Mouse (Mus musculus) activated CD4-positive, CD25-positive, alpha-beta regulatory T cell, adult 9 weeks (primary cell): Measurements from ENCODE around the gene Cyp4a30b. TPM values are rescaled to one million over a fixed set of nuclear protein-coding genes. Genes with fewer than 3 reads are reported as not detected.

ENCODE experiments used
- polyA plus RNA-seq: library from polyadenylated mRNA; unstranded; fragments of 100-300 nt; shearing (Covaris generic); gene quantifications from one replicate; pipeline ENCODE4 v1.2.1, GENCODE M21; 2017

Gene Cyp4a30b
- polyA plus RNA-seq, result not detected

GRCm38 (mm10) chr4:115452304-115452703 lies at the start of gene Cyp4a30b:
Gene Cyp4a30b (plus strand): TSS chr4:115452604.

GRCm38 (mm10) chr4:115411324-115411723 lies 41.1 kb upstream of the Cyp4a30b start, which contains the start of gene Cyp4a12b:
Gene Cyp4a12b (plus strand): TSS chr4:115411624.

GRCm38 (mm10) chr4:115496001-115496400 lies 43.6 kb downstream of the Cyp4a30b start, which contains the start of gene Cyp4a14:
Gene Cyp4a14 (minus strand): TSS chr4:115496142.

GRCm38 (mm10) chr4:115518000-115518399 lies 65.6 kb downstream of the Cyp4a30b start, which contains the start of gene Cyp4a10:
Gene Cyp4a10 (plus strand): TSS chr4:115518264.

Other genes starting within 250 kb of the Cyp4a30b start
- gene Cyp4a29, start 210.5 kb upstream of the Cyp4a30b start, polyA plus RNA-seq, result not detected
- not detected for gene Cyp4a12a, start 153.6 kb upstream of the Cyp4a30b start, polyA plus RNA-seq
- gene Cyp4a12b, start 41.0 kb upstream of the Cyp4a30b start, polyA plus RNA-seq, result not detected
- gene Cyp4a14, start 43.5 kb downstream of the Cyp4a30b start, polyA plus RNA-seq, result not detected
- not detected for gene Cyp4a10, start 65.7 kb downstream of the Cyp4a30b start, polyA plus RNA-seq
- gene Cyp4a31, start 111.0 kb downstream of the Cyp4a30b start, polyA plus RNA-seq, result not detected
- not detected for gene Cyp4a32, start 148.4 kb downstream of the Cyp4a30b start, polyA plus RNA-seq
- gene Cyp4b1, start 195.1 kb downstream of the Cyp4a30b start, polyA plus RNA-seq, result not detected